In the genomic region with DNA sequence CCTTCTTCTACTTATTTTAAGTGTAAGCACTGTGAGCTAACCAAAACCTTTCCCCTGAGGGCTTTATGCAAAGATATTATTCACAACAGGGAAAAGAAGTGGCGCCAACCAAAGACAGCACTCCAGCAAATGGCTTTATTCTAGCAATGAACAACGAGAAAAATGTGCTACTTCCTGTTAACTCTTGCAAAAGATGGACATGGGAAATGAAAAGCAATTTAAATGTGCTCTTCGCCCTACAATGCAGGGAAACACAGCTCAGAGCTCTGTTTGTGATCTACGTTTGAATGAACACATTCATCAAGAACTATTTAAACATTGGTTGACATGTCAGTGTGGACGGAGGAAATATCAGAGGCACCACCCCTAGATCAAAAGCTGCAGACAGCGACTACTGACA, we compare ENCODE assay signal across 27 mouse cellular contexts. TPM values are rescaled to one million over a fixed set of nuclear protein-coding genes. Genes with fewer than 3 reads are reported as not detected.
DNase-seq lines count a peak whose midpoint lies in the region; ATAC-seq and TF ChIP-seq lines count a peak whose summit lies in the region.
"Had no signal": no experiment of that assay in that cellular context is flagged by ENCODE, and none has a peak within 500 bp of the region (broad histone marks: within the 10 kb centered on the region; RNA-seq: fewer than 3 reads in every experiment).

No protein-coding gene starts in this region.

- TF ChIP-seq RAD21 in CH12.LX (IDR thresholded peaks at IDR 0.05; ENCODE audit: low read depth, low read length), result no peak

- no peaks in the 10 kb centered on the region for H3K9me3 ChIP-seq in lung, embryonic 16.5 days (ENCODE audit: control insufficient read depth, low read length)
- H3K9me3 ChIP-seq in CH12.LX (replicated peaks; ENCODE audit: low read length), result no peaks in the 10 kb centered on the region
- H3K9me3 ChIP-seq: embryonic facial prominence, embryonic 13.5 days; embryonic facial prominence, embryonic 15.5 days; forebrain, embryonic 10.5 days; forebrain, embryonic 12.5 days had no signal

- no peak overlapping the region for H3K27ac ChIP-seq in lung, embryonic 16.5 days (ENCODE audit: low read length)
- H3K27ac ChIP-seq in CH12.LX (ENCODE audit: insufficient read depth, low read depth), result no peak overlapping the region
- H3K27ac ChIP-seq: embryonic facial prominence, embryonic 13.5 days; embryonic facial prominence, embryonic 15.5 days; forebrain, embryonic 10.5 days; forebrain, embryonic 12.5 days had no signal

- intact Hi-C loops in heart, postnatal 25 days (cut with DNase I), result no loop called here

- no peak for TF ChIP-seq POLR2A in lung, adult 2 months (IDR thresholded peaks at IDR 0.05; ENCODE audit: borderline replicate concordance, extremely low read depth, low read depth, low read length)
- TF ChIP-seq POLR2A in CH12.LX (IDR thresholded peaks at IDR 0.05; ENCODE audit: low read depth, low read length), result no peak

- peak; percentile 56 for ATAC-seq in lung, embryonic 16.5 days (ENCODE audit: low read depth)
- ATAC-seq: CD4-positive, CD25-positive, alpha-beta regulatory T cell, adult 4 months; forebrain, embryonic 14.5 days; forebrain, embryonic 16.5 days had no signal

- H3K9ac ChIP-seq in lung, embryonic 16.5 days (ENCODE audit: low read length), result no peak overlapping the region
- H3K9ac ChIP-seq in CH12.LX (ENCODE audit: insufficient read depth, low read depth), result no peak overlapping the region
- H3K9ac ChIP-seq: embryonic facial prominence, embryonic 13.5 days; embryonic facial prominence, embryonic 15.5 days; forebrain, embryonic 12.5 days had no signal

- H3K4me2 ChIP-seq in lung, embryonic 16.5 days (ENCODE audit: low read depth, low read length), result no peak overlapping the region
- peak overlapping the region; percentile 76 for H3K4me2 ChIP-seq in CH12.LX (ENCODE audit: insufficient read depth, low read depth, poor library complexity, severe bottlenecking)
- H3K4me2 ChIP-seq: embryonic facial prominence, embryonic 13.5 days; embryonic facial prominence, embryonic 15.5 days; forebrain, embryonic 12.5 days had no signal

- in situ Hi-C loops in CH12.LX (cut with MboI; ENCODE audit: low pct_ligation_motif_present, low pct_unique_long_range_greater_than_20kb, low sequenced_read_pairs), result loop anchor here (5.0 kb wide), 1 partner anchor 38 kb away; no protein-coding TSS in a partner anchor

- H3K79me2 ChIP-seq in CH12.LX (replicated peaks; ENCODE audit: control insufficient read depth, extremely low read depth, insufficient read depth, poor library complexity, severe bottlenecking), result no peaks in the 10 kb centered on the region

- H3K4me1 ChIP-seq in lung, embryonic 16.5 days (replicated peaks; ENCODE audit: control insufficient read depth, insufficient read depth, low read length), result peaks cover 16% of the 10 kb centered on the region
- H3K4me1 ChIP-seq in lung, adult 2 months (ENCODE audit: control insufficient read depth, insufficient read depth, low read length), result peaks cover 13% of the 10 kb centered on the region
- peaks cover 18 to 32% of the 10 kb centered on the region in 2 experiments for H3K4me1 ChIP-seq in CH12.LX (ENCODE audit: control insufficient read depth in 1 of 2, insufficient read depth in 2 of 2)
- H3K4me1 ChIP-seq: embryonic facial prominence, embryonic 13.5 days; forebrain, embryonic 10.5 days had no signal

- TF ChIP-seq CTCF in lung, adult 2 months (IDR thresholded peaks at IDR 0.05; ENCODE audit: insufficient read depth, low read length), result no peak
- no peak for TF ChIP-seq CTCF in CH12.LX (conservative IDR thresholded peaks at IDR 0.05 in 1 of 2, IDR thresholded peaks at IDR 0.05 in 1 of 2; ENCODE audit: low read depth in 2 of 2, low read length in 2 of 2)

- dilution Hi-C loops in CH12.LX (cut with MboI; ENCODE audit: extremely low pct_ligation_motif_present, extremely low pct_unique_long_range_greater_than_20kb, low sequenced_read_pairs), result no loop called here

- H3K4me3 ChIP-seq in lung, embryonic 16.5 days (ENCODE audit: low read length), result no peak overlapping the region
- H3K4me3 ChIP-seq in lung, adult 2 months (replicated peaks; ENCODE audit: extremely low read depth, low read depth, low read length), result no peak overlapping the region
- H3K4me3 ChIP-seq in CH12.LX (replicated peaks in 1 of 3; ENCODE audit: low read depth in 2 of 3, low read length in 2 of 3, poor library complexity in 1 of 3), result no peak overlapping the region
- H3K4me3 ChIP-seq: embryonic facial prominence, embryonic 13.5 days; embryonic facial prominence, embryonic 15.5 days; erythroblast, embryonic 14.5 days; forebrain, embryonic 10.5 days; forebrain, embryonic 12.5 days had no signal

- peak; percentile 31 for DNase-seq in heart, adult 11 months
- DNase-seq in heart, postnatal 25 days (ENCODE audit: low spot score), result no peak
- DNase-seq in lung, adult 2 months, result no peak
- DNase-seq in CH12.LX (ENCODE audit: extremely low read depth), result peak; percentile 70
- DNase-seq in thymus, postnatal 14 days, result no peak
- DNase-seq: adrenal gland, adult 2 months; adrenal gland, postnatal 10 days; adrenal gland, postnatal 25 days; B cell, adult 2 months; cerebellum, adult 11 months; cerebellum, adult 18-20 months; cerebellum, adult 8-10 months; cerebellum, adult 9-11 months; cerebellum, postnatal 14 days; cerebellum, postnatal 36 days; embryo, embryonic 11 days had no signal

- no peaks in the 10 kb centered on the region for H3K27me3 ChIP-seq in lung, embryonic 16.5 days (ENCODE audit: control insufficient read depth, insufficient read depth, low read depth, low read length)
- no peaks in the 10 kb centered on the region for H3K27me3 ChIP-seq in CH12.LX (replicated peaks)
- H3K27me3 ChIP-seq: embryonic facial prominence, embryonic 13.5 days; embryonic facial prominence, embryonic 15.5 days; forebrain, embryonic 12.5 days had no signal

- WGBS in lung, embryonic 16.5 days, result 17% methylated on average over 6 of the region's 6 CpGs
- 34% methylated on average over 6 of the region's 6 CpGs for WGBS in lung, adult 2 months

- no peaks in the 10 kb centered on the region for H3K36me3 ChIP-seq in lung, embryonic 16.5 days (ENCODE audit: control insufficient read depth, insufficient read depth, low read length)
- no peaks in the 10 kb centered on the region for H3K36me3 ChIP-seq in CH12.LX (replicated peaks in 1 of 2; ENCODE audit: control insufficient read depth in 1 of 2, insufficient read depth in 1 of 2, low read length in 1 of 2)
- H3K36me3 ChIP-seq: embryonic facial prominence, embryonic 13.5 days; embryonic facial prominence, embryonic 15.5 days; forebrain, embryonic 10.5 days; forebrain, embryonic 12.5 days had no signal

- no peak for TF ChIP-seq EP300 in CH12.LX (IDR thresholded peaks at IDR 0.05; ENCODE audit: low read length)

TF ChIP-seq in CH12.LX, 34 proteins besides CTCF, POLR2A, EP300 and RAD21:
- TF ChIP-seq ZKSCAN1 (IDR thresholded peaks at IDR 0.05; ENCODE audit: borderline replicate concordance, low read depth, low read length) (no peak), E2F4 (IDR thresholded peaks at IDR 0.05; ENCODE audit: insufficient replicate concordance, low read depth, low read length) (peak; percentile 58; the same call in 1 of the 2 replicates), USF2 (conservative IDR thresholded peaks at IDR 0.05; ENCODE audit: low read depth, low read length) (no peak), RCOR1 (conservative IDR thresholded peaks at IDR 0.05; ENCODE audit: low read depth, low read length) (no peak), IRF4 (IDR thresholded peaks at IDR 0.05; ENCODE audit: low read depth, low read length) (peak; percentile 18; the same call in 1 of the 2 replicates), CHD1 (IDR thresholded peaks at IDR 0.05; ENCODE audit: low read depth, low read length) (no peak), BHLHE40 (IDR thresholded peaks at IDR 0.05; ENCODE audit: low read depth, low read length) (no peak), SIN3A (IDR thresholded peaks at IDR 0.05; ENCODE audit: low read length) (no peak), MXI1 (IDR thresholded peaks at IDR 0.05; ENCODE audit: low read depth, low read length) (no peak), TBP (conservative IDR thresholded peaks at IDR 0.05; ENCODE audit: low read depth, low read length) (no peak), ZC3H11A (IDR thresholded peaks at IDR 0.05; ENCODE audit: low read depth, low read length) (no peak), ZMIZ1 (IDR thresholded peaks at IDR 0.05; ENCODE audit: low read depth, low read length) (no peak), NRF1 (IDR thresholded peaks at IDR 0.05; ENCODE audit: low read depth, low read length) (no peak), MAFK (IDR thresholded peaks at IDR 0.05; ENCODE audit: insufficient replicate concordance, low read length) (no peak), MAZ (IDR thresholded peaks at IDR 0.05; ENCODE audit: low read depth, low read length) (no peak), TCF12 (IDR thresholded peaks at IDR 0.05; ENCODE audit: low read depth, low read length) (no peak; the same call in 1 of the 2 replicates), ELF1 (IDR thresholded peaks at IDR 0.05; ENCODE audit: low read depth, low read length) (peak; percentile 54), SMC3 (IDR thresholded peaks at IDR 0.05; ENCODE audit: low read depth, low read length) (no peak), ETS1 (conservative IDR thresholded peaks at IDR 0.05; ENCODE audit: low read depth, low read length) (peak; percentile 35; the same call in 1 of the 2 replicates), HCFC1 (IDR thresholded peaks at IDR 0.05; ENCODE audit: low read depth, low read length) (no peak)

RNA-seq across cellular contexts. Expression of gene Npnt, which starts 20.2 kb away (rescaled TPM):
- total RNA-seq in heart, postnatal 25 days (2021), result 1 to 10 TPM; 2.7 to 4.6 TPM
- polyA plus RNA-seq in lung, embryonic 16.5 days (2015; fragmentation: Nextera tagmentation; extraction: Ambion mirVana), result 135 and 143 TPM in 2 replicates
- 401 and 498 TPM in 2 replicates for polyA plus RNA-seq in lung, adult 2 months (2012; rRNA removed)
- 0.50 and 1.0 TPM in 2 replicates for total RNA-seq in CH12.LX (2012; rRNA removed)
- total RNA-seq in CH12.LX (2014; rRNA removed), result 0.08 TPM in 1 of 2 replicates, not detected in the other
- polyA plus RNA-seq in CH12.LX (2012; ENCODE audit: insufficient read length, low read depth), result 0.20 and 0.23 TPM in 2 replicates
- total RNA-seq: common myeloid progenitor, adult 5-6 weeks; MEL had no signal
- polyA plus RNA-seq: erythroblast, embryonic 14.5 days had no signal

Comparison
In these comparisons a context has a peak if more than half of its experiments do, and no peak if none do; other contexts are left out.
1. DNase-seq: peak in heart, adult 11 months (single experiment) and CH12.LX (single experiment); none in heart, postnatal 25 days (single experiment), lung, adult 2 months (single experiment) and thymus, postnatal 14 days (single experiment).
2. RNA of gene Npnt, which starts 20.2 kb away (polyA plus RNA-seq): 401 to 498 TPM in lung, adult 2 months and 135 to 143 TPM in lung, embryonic 16.5 days; 0.20 to 0.23 TPM in CH12.LX; every median in the first group is over 100 times any median in the second.